Mouse (Mus musculus) heart, embryonic 16.5 days (tissue): ENCODE data around the gene Rbm4. TPM values are rescaled to one million over a fixed set of nuclear protein-coding genes. Genes with fewer than 3 reads are reported as not detected.

Experiments
- ATAC-seq: fragments of 200-750 bp; cut with Nextera tagmentation; replicated peaks from 2 replicates; pipeline ENCODE4 v1.8.0; 2017; ENCODE audit warnings: moderate number of reproducible peaks; ENCODE audit not compliant: insufficient read depth, low FRiP score; ENCODE audit errors: extremely low read depth
- H3K27ac ChIP-seq: fragments of 300-500 bp; sonication (generic); 2 replicates; pipeline ENCODE4 v1.5.1; 2014; ENCODE audit warnings: mild to moderate bottlenecking, low read length, control low read depth, moderate library complexity
- H3K27me3 ChIP-seq: fragments of 300-500 bp; sonication (generic); 2 replicates; pipeline ENCODE4 v1.6.1; 2014; ENCODE audit warnings: low read length, mixed read lengths; ENCODE audit not compliant: control insufficient read depth, insufficient read depth
- H3K36me3 ChIP-seq: fragments of 300-500 bp; sonication (generic); 2 replicates; pipeline ENCODE4 v1.6.1; 2014; ENCODE audit not compliant: control insufficient read depth, insufficient read depth
- H3K4me1 ChIP-seq: fragments of 300-500 bp; sonication (generic); 2 replicates; pipeline ENCODE4 v1.6.1; 2014; ENCODE audit warnings: low read length, mixed read lengths; ENCODE audit not compliant: control insufficient read depth, insufficient read depth
- H3K4me2 ChIP-seq: fragments of 300-500 bp; sonication (generic); 2 replicates; pipeline ENCODE4 v1.6.1; 2014; ENCODE audit warnings: low read depth, mild to moderate bottlenecking, control low read depth, low read length
- H3K4me3 ChIP-seq: fragments of 300-500 bp; sonication (generic); 2 replicates; pipeline ENCODE4 v1.5.1; 2014; ENCODE audit warnings: mild to moderate bottlenecking, control low read depth, low read length
- H3K9ac ChIP-seq: fragments of 300-500 bp; sonication (generic); 2 replicates; pipeline ENCODE4 v1.6.1; 2014; ENCODE audit warnings: low read length, control low read depth
- H3K9me3 ChIP-seq: fragments of 300-500 bp; sonication (generic); replicated peaks from 2 replicates; pipeline ENCODE4 v1.6.1; 2016; ENCODE audit warnings: low read length; ENCODE audit not compliant: control insufficient read depth
- WGBS: fragments of 180-500 bp; shearing (Covaris S2); extraction: QIAGEN DNeasy Blood & Tissue Kit; methylation state at CpG from one replicate; pipeline ENCODE4 v1.1.7; 2014; 5-methylcytosine and 5-hydroxymethylcytosine counted together
- polyA plus RNA-seq: library from polyadenylated mRNA; unstranded; fragments of >200 nt; fragmentation: Nextera tagmentation; extraction: Ambion mirVana; gene quantifications from 2 replicates; pipeline ENCODE4 v1.2.1, GENCODE M21; 2015

Gene Rbm4
- polyA plus RNA-seq, 1 experiment from 2014 or later, result 58.7 TPM

- Histone ChIP-seq H3K4me3 (peak overlapping the region; percentile 95), H3K27ac (peak overlapping the region; percentile 98), H3K4me1 (peaks cover 21% of the 10 kb centered on the region), H3K4me2 (peak overlapping the region; percentile 95), H3K9me3 (no peaks in the 10 kb centered on the region), H3K27me3 (no peaks in the 10 kb centered on the region), H3K9ac (peak overlapping the region; percentile 92), H3K36me3 (no peaks in the 10 kb centered on the region)
- no peak for ATAC-seq
- WGBS, result under 1% methylated on average over 14 of the region's 14 CpGs
Observed at GRCm38 (mm10) chr19:4810309-4810708, 16.6 kb upstream of the Rbm4 start.

DNA sequence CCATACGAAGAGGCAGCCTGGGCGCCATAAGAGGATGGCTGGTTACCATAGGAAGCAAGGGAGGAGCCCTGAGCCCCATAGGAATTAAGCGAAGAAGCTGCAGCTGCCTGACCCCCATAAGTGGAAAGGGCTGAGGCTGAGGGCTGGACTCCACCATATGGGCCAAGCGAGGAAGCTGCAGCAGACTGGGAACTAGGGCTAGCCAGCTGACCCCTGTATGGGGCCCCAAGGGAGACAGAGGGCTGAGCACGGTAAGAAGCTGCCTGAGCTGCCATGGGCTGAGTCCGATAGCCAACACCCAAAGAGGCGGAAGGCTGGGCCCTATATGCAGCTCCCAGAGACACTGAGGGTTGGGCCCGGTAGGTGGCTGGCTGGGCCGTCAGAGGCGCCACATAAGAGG is 9.6 kb upstream of the Rbm4 start:
- no peaks in the 10 kb centered on the region for H3K9me3 ChIP-seq
- no peak overlapping the region for H3K9ac ChIP-seq
- peaks cover 8% of the 10 kb centered on the region; the same call in 1 of the 2 replicates for H3K4me1 ChIP-seq
- no peaks in the 10 kb centered on the region for H3K27me3 ChIP-seq
- no peak for ATAC-seq
- H3K4me3 ChIP-seq, result no peak overlapping the region
- H3K27ac ChIP-seq, result no peak overlapping the region
- WGBS, result 81% methylated on average over 10 of the region's 10 CpGs
- peaks cover 36% of the 10 kb centered on the region for H3K36me3 ChIP-seq
- H3K4me2 ChIP-seq, result no peak overlapping the region

DNA sequence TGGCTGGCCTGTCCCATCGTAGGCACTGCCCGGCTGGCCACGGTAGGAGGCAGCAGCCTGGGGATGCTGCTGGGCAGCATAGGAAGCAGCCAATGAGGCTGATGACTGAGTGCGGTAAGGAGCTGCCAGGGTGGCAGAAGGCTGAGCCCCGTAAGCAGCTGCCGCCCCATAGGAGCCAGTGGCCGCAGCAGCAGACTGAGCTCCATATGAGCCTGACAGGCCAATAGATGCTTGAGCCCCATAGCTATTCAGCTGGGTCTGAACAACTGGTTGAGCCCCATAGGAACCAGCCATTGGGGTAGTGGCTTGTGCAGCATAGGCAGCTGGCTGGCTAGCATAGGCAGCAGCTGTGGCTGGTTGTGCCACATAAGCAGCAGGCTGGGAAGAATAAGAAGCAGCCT is 9.0 kb upstream of the Rbm4 start:
- Histone ChIP-seq H3K9me3 (no peaks in the 10 kb centered on the region), H3K27ac (no peak overlapping the region), H3K27me3 (no peaks in the 10 kb centered on the region), H3K9ac (no peak overlapping the region), H3K4me1 (peaks cover 6% of the 10 kb centered on the region; the same call in 1 of the 2 replicates), H3K4me3 (no peak overlapping the region), H3K4me2 (no peak overlapping the region), H3K36me3 (peaks cover 38% of the 10 kb centered on the region)
- WGBS, result 95% methylated on average over 7 of the region's 7 CpGs
- ATAC-seq, result no peak

- 93% methylated on average over 5 of the region's 5 CpGs for WGBS
- Histone ChIP-seq H3K27me3 (no peaks in the 10 kb centered on the region), H3K4me2 (no peak overlapping the region), H3K4me3 (no peak overlapping the region), H3K9me3 (no peaks in the 10 kb centered on the region), H3K27ac (no peak overlapping the region), H3K36me3 (peaks cover 38% of the 10 kb centered on the region), H3K4me1 (peaks cover 11% of the 10 kb centered on the region), H3K9ac (no peak overlapping the region)
- no peak for ATAC-seq
Observed at GRCm38 (mm10) chr19:4799083-4799482, 5.4 kb upstream of the Rbm4 start.

DNA sequence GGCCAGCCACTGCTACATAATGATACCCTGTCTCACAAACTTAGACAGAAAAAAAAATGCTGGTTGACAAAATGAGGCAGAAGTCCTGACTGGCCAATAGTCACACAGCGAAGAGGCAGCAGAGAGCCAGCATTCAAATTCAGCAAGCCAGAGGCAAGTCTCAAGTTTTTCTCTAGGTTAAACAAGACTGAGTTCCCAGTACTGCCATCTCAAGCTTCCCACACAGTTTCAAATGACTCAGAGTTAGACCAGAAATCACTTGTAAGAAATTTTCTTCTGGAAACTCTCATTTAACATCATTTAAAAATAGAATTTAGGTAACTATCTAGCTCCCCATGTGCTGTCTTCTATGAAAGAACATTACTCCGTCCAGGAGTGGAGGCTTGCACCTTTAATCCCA is 4.1 kb upstream of the Rbm4 start:
- Histone ChIP-seq H3K4me1 (peaks cover 8% of the 10 kb centered on the region), H3K4me2 (no peak overlapping the region), H3K36me3 (peaks cover 30% of the 10 kb centered on the region), H3K27ac (no peak overlapping the region), H3K9ac (no peak overlapping the region), H3K27me3 (no peaks in the 10 kb centered on the region), H3K9me3 (no peaks in the 10 kb centered on the region), H3K4me3 (no peak overlapping the region)
- 95% methylated on average over 2 of the region's 2 CpGs for WGBS
- no peak for ATAC-seq

- ATAC-seq, result no peak
- no peaks in the 10 kb centered on the region for H3K9me3 ChIP-seq
- no peaks in the 10 kb centered on the region for H3K27me3 ChIP-seq
- H3K27ac ChIP-seq, result no peak overlapping the region
- no peak overlapping the region for H3K9ac ChIP-seq
- peaks cover 25% of the 10 kb centered on the region for H3K36me3 ChIP-seq
- H3K4me2 ChIP-seq, result no peak overlapping the region
- H3K4me3 ChIP-seq, result no peak overlapping the region
- H3K4me1 ChIP-seq, result peaks cover 23% of the 10 kb centered on the region
- 67% methylated on average over 1 of the region's 1 CpGs for WGBS
Observed at GRCm38 (mm10) chr19:4795929-4796328, 2.2 kb upstream of the Rbm4 start.

- Histone ChIP-seq H3K27ac (peak overlapping the region; percentile 89), H3K36me3 (peaks cover 28% of the 10 kb centered on the region), H3K27me3 (no peaks in the 10 kb centered on the region), H3K4me1 (peaks cover 34% of the 10 kb centered on the region), H3K4me2 (peak overlapping the region; percentile 74), H3K9ac (peak overlapping the region; percentile 84), H3K4me3 (peak overlapping the region; percentile 90), H3K9me3 (no peaks in the 10 kb centered on the region)
- no peak; the same call in 1 of the 2 replicates for ATAC-seq
- WGBS, result under 1% methylated on average over 16 of the region's 16 CpGs
Observed at GRCm38 (mm10) chr19:4793281-4793830, 345 bp downstream of the Rbm4 start.

- H3K36me3 ChIP-seq, result peaks cover 48% of the 10 kb centered on the region
- H3K9ac ChIP-seq, result no peak overlapping the region
- no peak overlapping the region for H3K4me3 ChIP-seq
- H3K4me2 ChIP-seq, result no peak overlapping the region
- no peaks in the 10 kb centered on the region for H3K27me3 ChIP-seq
- peaks cover 24% of the 10 kb centered on the region for H3K4me1 ChIP-seq
- WGBS, result 93% methylated on average over 2 of the region's 2 CpGs
- no peaks in the 10 kb centered on the region for H3K9me3 ChIP-seq
- no peak overlapping the region for H3K27ac ChIP-seq
- no peak for ATAC-seq
Observed at GRCm38 (mm10) chr19:4786313-4786712, 7.4 kb downstream of the Rbm4 start.

DNA sequence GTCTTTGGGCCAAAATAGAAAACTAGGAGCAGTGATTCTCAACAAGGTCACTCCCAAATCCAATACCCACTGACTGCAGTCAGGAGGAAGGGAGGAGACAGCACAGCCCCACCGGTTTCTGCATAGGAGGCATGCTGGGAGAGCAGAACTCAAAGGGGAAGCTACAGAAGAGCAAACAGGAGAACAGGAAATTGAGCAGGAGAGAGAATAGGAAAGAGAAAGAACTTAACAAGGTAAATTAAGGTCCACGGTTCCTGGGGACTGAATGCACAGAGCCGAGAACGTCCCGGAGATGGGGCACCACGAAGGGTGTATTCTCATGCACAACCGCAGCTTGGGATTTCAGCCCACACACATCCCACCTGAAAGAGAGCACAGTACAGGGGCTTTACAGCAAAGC is 8.5 kb downstream of the Rbm4 start:
- whole genome bisulfite sequencing, result 85% methylated on average over 7 of the region's 7 CpGs
- no peak for ATAC-seq
- Histone ChIP-seq H3K27me3 (no peaks in the 10 kb centered on the region), H3K36me3 (peaks cover 38% of the 10 kb centered on the region), H3K4me2 (no peak overlapping the region), H3K4me1 (peaks cover 15% of the 10 kb centered on the region), H3K9ac (no peak overlapping the region), H3K27ac (peak overlapping the region; percentile 11; the same call in 1 of the 2 replicates), H3K9me3 (no peaks in the 10 kb centered on the region), H3K4me3 (no peak overlapping the region)
